Mouse (Mus musculus): ENCODE data around the gene Dusp6.

- TF ChIP-seq POLR2A (IDR thresholded peaks at IDR 0.05; ENCODE audit: insufficient read depth, low read depth, low read length) (no peak), CTCF (IDR thresholded peaks at IDR 0.05; ENCODE audit: insufficient read depth, low read depth, low read length) (no peak)
These were observed 48.9 kb downstream of the Dusp6 start for GRCm38 (mm10) chr10:99311956-99312355.

Data from olfactory bulb, adult 2 months (tissue).